Mouse (Mus musculus) spleen, adult 2 months (tissue): Measurements from ENCODE around the gene Pgd.

ENCODE experiments used
- CTCF ChIP-seq: fragments of 200-500 bp; IDR thresholded peaks from 2 replicates; pipeline ENCODE4 v1.5.1; 2011; ENCODE audit warnings: mild to moderate bottlenecking, inconsistent platforms; ENCODE audit not compliant: insufficient read depth, insufficient read length, insufficient replicate concordance; ENCODE audit errors: extremely low read depth
- POLR2A ChIP-seq: fragments of 200-500 bp; IDR thresholded peaks from 2 replicates; pipeline ENCODE4 v1.6.1; 2011; ENCODE audit warnings: low read depth, low read length, inconsistent platforms

- TF ChIP-seq CTCF (no peak), POLR2A (no peak)
These were observed 6.7 kb downstream of the Pgd start for GRCm38 (mm10) chr4:149159891-149160290.
